Mouse (Mus musculus): Measurements from ENCODE around the gene Recql5. TPM values are rescaled to one million over a fixed set of nuclear protein-coding genes. Genes with fewer than 3 reads are reported as not detected.

Gene Recql5
- polyA plus RNA-seq (2014; fragmentation: Nextera tagmentation; extraction: Ambion mirVana), result 13.0 and 19.1 TPM in 2 replicates

DNA sequence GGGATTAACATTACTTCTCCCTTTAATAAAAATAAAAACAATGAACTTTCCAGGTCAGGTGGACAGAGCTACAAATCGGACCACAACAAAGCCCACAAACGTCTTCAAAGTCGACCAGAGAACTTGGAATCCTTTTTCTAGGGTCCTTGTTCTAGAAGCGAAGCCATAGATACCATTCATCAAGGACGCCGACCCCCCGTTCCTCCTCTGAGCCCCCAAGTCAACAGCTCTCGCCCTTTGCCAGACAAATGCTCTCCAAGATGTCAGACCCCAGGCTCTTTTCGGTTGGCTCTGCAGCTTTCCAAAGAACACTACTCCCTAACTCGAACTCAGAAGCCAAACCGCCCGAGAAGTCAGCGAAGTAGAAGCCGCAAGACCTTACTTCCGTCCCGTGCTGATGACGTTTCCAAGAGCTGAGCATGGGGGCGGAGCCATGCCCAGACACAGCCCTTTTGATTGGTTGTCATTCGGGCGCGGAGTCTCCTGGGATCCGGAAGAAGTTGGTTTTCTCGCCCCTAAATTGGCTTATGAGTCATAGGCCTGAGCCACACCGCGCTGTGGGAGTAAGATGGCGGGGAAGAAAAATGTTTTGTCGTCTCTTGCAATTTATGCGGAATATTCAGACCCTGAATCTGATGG, at the start of gene Recql5, which contains the start of gene Sap30bp:
Gene Recql5, minus strand, starts transcription at position 370 of the 639 bp plus-strand sequence.
Gene Sap30bp, plus strand, starts transcription at position 175 of the 639 bp plus-strand sequence.
- H3K4me3 ChIP-seq (ENCODE audit: low read length), result peak within 1 kb of the TSS; percentile 80
- peaks cover 24% of the 10 kb centered on the region for H3K36me3 ChIP-seq (ENCODE audit: control insufficient read depth, insufficient read depth, low read length)
- peak within 1 kb of the TSS; percentile 81 for H3K4me2 ChIP-seq (replicated peaks; ENCODE audit: low read depth, low read length)
- no peaks in the 10 kb centered on the region for H3K27me3 ChIP-seq (ENCODE audit: control insufficient read depth, insufficient read depth, low read length)
- H3K9ac ChIP-seq (ENCODE audit: low read depth, low read length), result peak within 1 kb of the TSS; percentile 82
- peak; percentile 99 for ATAC-seq (ENCODE audit: low FRiP score, low TSS enrichment)
- H3K9me3 ChIP-seq (ENCODE audit: control insufficient read depth, low read length), result no peaks in the 10 kb centered on the region
- WGBS, result under 1% methylated on average over 28 of the region's 28 CpGs
- H3K27ac ChIP-seq (ENCODE audit: low read depth, low read length), result no peak within 1 kb of the TSS
- peaks cover 13% of the 10 kb centered on the region for H3K4me1 ChIP-seq (ENCODE audit: control insufficient read depth, insufficient read depth, low read length)

DNA sequence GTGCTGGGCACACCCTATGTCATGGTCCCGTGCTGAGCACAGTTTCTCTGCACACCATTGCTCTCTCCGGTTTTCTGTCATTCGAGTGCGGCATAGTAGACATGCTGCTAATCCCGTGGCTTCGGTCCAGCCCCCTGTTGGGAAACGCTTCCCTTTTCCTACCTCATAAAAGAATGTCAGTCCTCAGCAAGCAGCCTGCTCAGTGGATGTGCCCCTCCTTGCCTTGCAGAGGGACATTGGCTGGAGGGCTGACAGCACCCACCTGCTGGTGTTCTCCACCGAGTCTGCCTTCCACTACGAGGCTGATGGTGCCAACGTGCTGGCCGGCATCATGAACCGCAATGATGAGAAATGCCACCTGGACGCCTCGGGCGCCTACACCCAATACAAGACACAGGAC, 49.2 kb upstream of the Recql5 start:
- H3K4me2 ChIP-seq (replicated peaks; ENCODE audit: low read depth, low read length), result no peak overlapping the region
- WGBS, result 89% methylated on average over 15 of the region's 15 CpGs
- no peak overlapping the region for H3K9ac ChIP-seq (ENCODE audit: low read depth, low read length)
- no peaks in the 10 kb centered on the region for H3K4me1 ChIP-seq (ENCODE audit: control insufficient read depth, insufficient read depth, low read length)
- ATAC-seq (ENCODE audit: low FRiP score, low TSS enrichment), result no peak
- H3K27ac ChIP-seq (ENCODE audit: low read depth, low read length), result no peak overlapping the region
- H3K4me3 ChIP-seq (ENCODE audit: low read length), result no peak overlapping the region
- no peaks in the 10 kb centered on the region for H3K36me3 ChIP-seq (ENCODE audit: control insufficient read depth, insufficient read depth, low read length)
- no peaks in the 10 kb centered on the region for H3K27me3 ChIP-seq (ENCODE audit: control insufficient read depth, insufficient read depth, low read length)
- H3K9me3 ChIP-seq (ENCODE audit: control insufficient read depth, low read length), result no peaks in the 10 kb centered on the region

DNA sequence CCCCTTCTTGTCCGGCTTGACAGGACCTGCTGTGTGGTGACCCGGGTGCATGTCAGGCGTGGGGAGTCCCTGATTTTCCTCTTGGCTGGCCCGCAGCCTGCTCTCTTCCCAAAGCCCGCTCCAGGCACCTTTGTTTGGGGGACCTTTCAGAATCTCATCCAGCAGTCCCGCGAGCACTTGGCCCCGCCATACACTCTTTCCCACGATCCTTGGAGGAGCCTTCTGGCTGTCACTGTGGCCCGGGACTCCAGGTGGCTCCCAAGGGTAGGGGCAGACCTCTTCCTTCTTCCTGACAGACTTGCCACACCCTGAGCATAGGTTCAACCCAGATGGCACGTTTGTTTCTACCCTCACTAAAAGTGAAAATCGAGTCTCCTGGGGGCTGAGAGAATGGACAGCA, 42.3 kb upstream of the Recql5 start:
- H3K4me3 ChIP-seq (ENCODE audit: low read length), result peak overlapping the region; percentile 47; the same call in 1 of the 2 replicates
- no peak for ATAC-seq (ENCODE audit: low FRiP score, low TSS enrichment)
- peak overlapping the region; percentile 85 for H3K4me2 ChIP-seq (replicated peaks; ENCODE audit: low read depth, low read length)
- peaks cover 6% of the 10 kb centered on the region for H3K4me1 ChIP-seq (ENCODE audit: control insufficient read depth, insufficient read depth, low read length)
- peaks cover 23% of the 10 kb centered on the region for H3K27me3 ChIP-seq (ENCODE audit: control insufficient read depth, insufficient read depth, low read length)
- H3K27ac ChIP-seq (ENCODE audit: low read depth, low read length), result no peak overlapping the region
- no peaks in the 10 kb centered on the region for H3K9me3 ChIP-seq (ENCODE audit: control insufficient read depth, low read length)
- 41% methylated on average over 12 of the region's 12 CpGs for WGBS
- no peaks in the 10 kb centered on the region for H3K36me3 ChIP-seq (ENCODE audit: control insufficient read depth, insufficient read depth, low read length)
- peak overlapping the region; percentile 54; the same call in 1 of the 2 replicates for H3K9ac ChIP-seq (ENCODE audit: low read depth, low read length)

DNA sequence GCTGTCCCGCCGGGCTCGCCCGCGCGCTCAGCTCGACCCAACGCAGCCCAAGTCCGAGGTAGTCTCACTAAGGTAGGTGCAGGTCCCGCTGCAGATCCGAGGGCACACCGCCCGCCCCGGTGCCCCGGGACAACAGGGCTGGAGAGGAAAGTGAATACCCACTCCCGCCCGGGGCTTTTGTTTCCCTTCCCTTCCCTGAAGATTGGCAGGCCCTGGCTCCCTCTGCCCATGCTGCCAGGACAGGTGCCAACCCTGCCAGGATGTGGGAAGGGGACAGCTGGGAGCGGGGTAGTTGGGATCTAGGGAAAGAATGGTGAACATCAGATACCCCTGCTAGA, 41.8 kb upstream of the Recql5 start:
- H3K4me1 ChIP-seq (ENCODE audit: control insufficient read depth, insufficient read depth, low read length), result peaks cover 11% of the 10 kb centered on the region
- no peak for ATAC-seq (ENCODE audit: low FRiP score, low TSS enrichment)
- H3K9ac ChIP-seq (ENCODE audit: low read depth, low read length), result peak overlapping the region; percentile 54
- H3K27ac ChIP-seq (ENCODE audit: low read depth, low read length), result no peak overlapping the region
- no peaks in the 10 kb centered on the region for H3K9me3 ChIP-seq (ENCODE audit: control insufficient read depth, low read length)
- H3K27me3 ChIP-seq (ENCODE audit: control insufficient read depth, insufficient read depth, low read length), result peaks cover 23% of the 10 kb centered on the region
- peak overlapping the region; percentile 47 for H3K4me3 ChIP-seq (ENCODE audit: low read length)
- H3K4me2 ChIP-seq (replicated peaks; ENCODE audit: low read depth, low read length), result peak overlapping the region; percentile 85
- 1% methylated on average over 18 of the region's 18 CpGs for WGBS
- no peaks in the 10 kb centered on the region for H3K36me3 ChIP-seq (ENCODE audit: control insufficient read depth, insufficient read depth, low read length)

DNA sequence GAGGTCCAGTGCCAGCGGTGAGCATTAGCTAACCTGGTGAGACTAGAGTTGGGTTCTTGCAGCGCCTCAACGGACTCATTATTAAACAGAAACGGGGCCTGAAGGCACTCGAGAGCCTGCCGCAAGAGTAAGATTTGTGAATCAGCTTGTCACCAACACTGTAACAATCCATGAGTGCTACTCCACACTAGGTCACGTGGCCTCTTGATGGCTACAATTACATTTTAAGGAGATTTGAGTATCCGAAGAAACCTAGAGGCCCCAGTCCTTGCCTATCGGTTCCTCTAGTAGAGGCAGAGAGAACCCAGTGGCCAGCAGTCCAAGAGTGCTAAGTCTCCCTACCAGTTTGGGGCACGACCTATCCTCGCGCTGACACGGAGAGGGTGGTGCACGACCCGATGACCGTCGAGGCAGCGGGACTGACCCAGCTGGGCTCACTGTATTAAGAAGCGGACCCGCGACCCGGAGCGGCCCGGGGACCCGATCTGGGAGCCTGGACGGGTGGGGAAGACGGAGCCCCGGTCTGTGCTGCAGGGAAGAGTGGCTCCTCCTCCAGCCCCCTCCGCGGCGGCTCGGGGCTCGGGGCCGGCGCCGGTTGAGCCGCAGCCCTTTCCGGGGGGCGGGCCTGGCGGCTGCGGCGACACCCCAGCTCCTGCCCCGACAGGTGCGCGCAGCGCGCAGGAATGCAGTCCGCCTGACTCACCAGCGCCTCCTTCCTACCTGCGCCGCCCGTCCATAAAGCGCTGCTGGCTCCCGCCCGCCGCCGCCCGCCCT, 41.2 kb upstream of the Recql5 start, which contains the start of gene Itgb4:
Gene Itgb4, plus strand, starts transcription at position 401 of the 774 bp plus-strand sequence.
- Histone ChIP-seq H3K27ac (ENCODE audit: low read depth, low read length) (no peak within 1 kb of the TSS), H3K36me3 (ENCODE audit: control insufficient read depth, insufficient read depth, low read length) (no peaks in the 10 kb centered on the region), H3K4me1 (ENCODE audit: control insufficient read depth, insufficient read depth, low read length) (peaks cover 16% of the 10 kb centered on the region), H3K4me3 (ENCODE audit: low read length) (peak within 1 kb of the TSS; percentile 47), H3K27me3 (ENCODE audit: control insufficient read depth, insufficient read depth, low read length) (peaks cover 23% of the 10 kb centered on the region), H3K4me2 (replicated peaks; ENCODE audit: low read depth, low read length) (peak within 1 kb of the TSS; percentile 85), H3K9me3 (ENCODE audit: control insufficient read depth, low read length) (no peaks in the 10 kb centered on the region), H3K9ac (ENCODE audit: low read depth, low read length) (peak within 1 kb of the TSS; percentile 54)
- WGBS, result 12% methylated on average over 41 of the region's 58 CpGs
- peak; percentile 46; the same call in 1 of the 2 replicates for ATAC-seq (ENCODE audit: low FRiP score, low TSS enrichment)

DNA sequence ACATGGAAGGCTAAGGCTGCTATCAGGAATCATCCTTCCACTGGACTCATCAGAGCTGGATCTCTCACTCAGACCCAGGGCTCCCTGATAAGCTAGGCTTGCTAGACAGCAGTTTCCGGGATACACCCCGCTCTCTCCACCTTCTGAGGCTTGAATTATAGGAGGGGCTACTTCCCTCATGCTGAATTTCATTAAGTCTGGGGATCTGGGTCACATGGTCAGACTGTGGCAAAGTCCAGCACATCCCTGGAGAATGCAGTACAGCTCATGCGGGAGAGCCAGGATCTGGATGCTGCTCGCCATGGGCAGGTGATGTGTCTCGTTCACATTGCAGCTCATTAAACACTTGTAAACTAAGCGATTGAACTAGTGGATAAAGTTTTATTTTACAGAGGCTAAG, 37.7 kb upstream of the Recql5 start:
- Histone ChIP-seq H3K9me3 (ENCODE audit: control insufficient read depth, low read length) (no peaks in the 10 kb centered on the region), H3K4me1 (ENCODE audit: control insufficient read depth, insufficient read depth, low read length) (peaks cover 20% of the 10 kb centered on the region), H3K36me3 (ENCODE audit: control insufficient read depth, insufficient read depth, low read length) (peaks cover 11% of the 10 kb centered on the region), H3K9ac (ENCODE audit: low read depth, low read length) (no peak overlapping the region), H3K4me3 (ENCODE audit: low read length) (no peak overlapping the region), H3K27me3 (ENCODE audit: control insufficient read depth, insufficient read depth, low read length) (peaks cover 23% of the 10 kb centered on the region), H3K4me2 (replicated peaks; ENCODE audit: low read depth, low read length) (no peak overlapping the region), H3K27ac (ENCODE audit: low read depth, low read length) (no peak overlapping the region)
- ATAC-seq (ENCODE audit: low FRiP score, low TSS enrichment), result peak; percentile 14; the same call in 1 of the 2 replicates
- WGBS, result 65% methylated on average over 6 of the region's 6 CpGs

DNA sequence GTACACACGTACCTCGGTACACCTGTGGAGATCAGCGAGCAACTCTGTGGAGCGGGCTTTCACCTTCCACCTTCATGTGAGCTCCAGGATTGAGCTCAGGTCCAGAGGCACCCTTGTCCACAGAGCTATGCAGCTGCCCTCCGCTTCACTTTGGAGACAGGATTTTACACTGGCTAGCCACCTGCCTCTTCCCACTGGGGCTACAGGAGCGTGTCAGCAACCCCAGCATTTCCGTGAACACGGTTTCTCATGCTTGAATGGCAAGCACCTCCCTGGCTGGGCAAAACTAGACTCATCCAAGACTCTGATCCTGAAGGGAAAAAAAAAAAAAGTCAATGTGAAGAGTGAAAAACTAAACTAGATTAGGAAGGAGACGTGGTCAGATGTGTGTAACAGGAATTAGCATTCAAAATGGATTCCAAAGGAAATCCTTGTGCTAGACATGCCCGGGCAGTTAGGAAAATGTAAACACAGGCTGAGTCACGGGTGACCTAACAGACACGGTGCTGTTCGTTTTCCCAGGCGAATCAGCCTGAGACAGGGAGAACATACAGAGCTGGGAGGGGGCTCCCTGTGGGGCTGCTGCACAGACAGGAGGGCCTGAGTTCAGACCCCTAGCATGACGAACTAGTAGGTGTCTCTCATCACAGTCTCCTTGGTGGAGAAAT, 36.9 kb upstream of the Recql5 start:
- no peaks in the 10 kb centered on the region for H3K9me3 ChIP-seq (ENCODE audit: control insufficient read depth, low read length)
- H3K9ac ChIP-seq (ENCODE audit: low read depth, low read length), result no peak overlapping the region
- H3K4me1 ChIP-seq (ENCODE audit: control insufficient read depth, insufficient read depth, low read length), result peaks cover 20% of the 10 kb centered on the region
- peaks cover 19% of the 10 kb centered on the region for H3K36me3 ChIP-seq (ENCODE audit: control insufficient read depth, insufficient read depth, low read length)
- whole genome bisulfite sequencing, result 35% methylated on average over 15 of the region's 15 CpGs
- peaks cover 16% of the 10 kb centered on the region for H3K27me3 ChIP-seq (ENCODE audit: control insufficient read depth, insufficient read depth, low read length)
- no peak overlapping the region; the same call in 1 of the 2 replicates for H3K4me2 ChIP-seq (replicated peaks; ENCODE audit: low read depth, low read length)
- peak; percentile 30; the same call in 1 of the 2 replicates for ATAC-seq (ENCODE audit: low FRiP score, low TSS enrichment)
- peak overlapping the region; percentile 48; the same call in 1 of the 2 replicates for H3K27ac ChIP-seq (ENCODE audit: low read depth, low read length)
- no peak overlapping the region for H3K4me3 ChIP-seq (ENCODE audit: low read length)

DNA sequence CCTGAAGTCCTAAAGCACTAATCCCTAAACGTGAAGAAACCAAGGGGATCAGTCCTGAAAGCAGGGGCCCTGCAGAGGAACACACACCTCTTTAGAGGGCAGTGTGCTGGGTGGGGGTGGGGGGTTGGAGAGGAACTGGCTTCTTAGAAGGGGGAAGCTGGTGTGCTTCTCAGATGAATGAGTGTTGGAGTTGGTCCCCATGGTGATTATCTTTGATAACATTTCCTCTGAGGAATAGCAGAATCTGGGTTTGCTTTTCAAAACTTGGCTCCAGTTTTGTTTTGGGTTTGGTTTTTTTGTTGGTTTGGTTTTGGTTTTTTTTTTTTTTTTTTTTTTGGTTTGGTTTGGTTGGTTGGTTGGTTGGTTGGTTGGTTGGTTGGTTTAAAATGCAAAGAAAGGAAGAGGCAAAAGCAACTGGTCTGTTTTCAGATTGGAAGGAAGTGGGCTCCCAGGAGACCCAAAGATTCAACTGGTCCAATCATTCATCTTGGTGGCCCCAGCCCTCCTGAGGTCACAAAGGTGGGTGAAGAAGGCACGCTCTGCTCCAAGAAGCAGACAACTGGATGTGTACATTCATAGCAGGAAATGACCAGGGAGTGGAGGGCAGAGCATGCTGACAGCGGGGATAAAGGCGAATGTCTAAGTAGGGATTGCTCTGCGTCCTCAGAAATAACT, 35.6 kb upstream of the Recql5 start:
- no peak overlapping the region for H3K9ac ChIP-seq (ENCODE audit: low read depth, low read length)
- ATAC-seq (ENCODE audit: low FRiP score, low TSS enrichment), result no peak
- H3K4me2 ChIP-seq (replicated peaks; ENCODE audit: low read depth, low read length), result no peak overlapping the region
- H3K4me3 ChIP-seq (ENCODE audit: low read length), result no peak overlapping the region
- 64% methylated on average over 5 of the region's 5 CpGs for WGBS
- peaks cover 32% of the 10 kb centered on the region for H3K36me3 ChIP-seq (ENCODE audit: control insufficient read depth, insufficient read depth, low read length)
- H3K27me3 ChIP-seq (ENCODE audit: control insufficient read depth, insufficient read depth, low read length), result peaks cover 3% of the 10 kb centered on the region; the same call in 1 of the 2 replicates
- H3K27ac ChIP-seq (ENCODE audit: low read depth, low read length), result no peak overlapping the region
- no peaks in the 10 kb centered on the region for H3K9me3 ChIP-seq (ENCODE audit: control insufficient read depth, low read length)
- H3K4me1 ChIP-seq (ENCODE audit: control insufficient read depth, insufficient read depth, low read length), result peaks cover 20% of the 10 kb centered on the region

Measured in kidney, embryonic 14.5 days (tissue).